Mouse (Mus musculus) lung, postnatal 4 days (tissue): ENCODE results near the gene Madd.
"Not testable (repeated sequence)": the region's sequence is repeated elsewhere in the genome, so short reads cannot be mapped to it uniquely, and the experiment has no call there.

Source experiments
- DNase-seq, 2 experiments: peaks; one replicate each; pipeline ENCODE4 v3.0.0; 2021

The Madd gene

GRCm38 (mm10) chr2:91121497-91121896, 62.1 kb downstream of the Madd start:
- DNase-seq: no peak

GRCm38 (mm10) chr2:91121011-91121410, 62.6 kb downstream of the Madd start:
- no peak for DNase-seq

DNA sequence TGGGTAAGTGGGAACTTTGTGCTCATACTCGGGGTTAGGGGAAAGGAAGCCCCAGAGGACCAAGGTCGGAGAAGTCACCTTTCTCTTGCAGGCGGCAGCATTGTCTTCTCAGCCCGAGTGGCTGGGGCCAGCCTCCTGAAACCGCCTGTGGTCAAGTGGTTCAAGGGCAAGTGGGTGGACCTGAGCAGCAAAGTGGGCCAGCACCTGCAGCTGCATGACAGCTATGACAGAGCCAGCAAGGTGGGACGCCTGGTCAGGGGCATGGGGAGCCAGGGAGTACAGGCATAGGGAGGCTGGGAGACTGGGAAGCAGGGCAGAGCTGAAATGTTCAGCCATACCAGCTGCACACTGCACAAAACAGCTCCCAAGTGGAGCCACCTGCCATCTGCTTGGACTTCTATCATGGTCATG, 63.4 kb downstream of the Madd start:
- no peak for DNase-seq

DNA sequence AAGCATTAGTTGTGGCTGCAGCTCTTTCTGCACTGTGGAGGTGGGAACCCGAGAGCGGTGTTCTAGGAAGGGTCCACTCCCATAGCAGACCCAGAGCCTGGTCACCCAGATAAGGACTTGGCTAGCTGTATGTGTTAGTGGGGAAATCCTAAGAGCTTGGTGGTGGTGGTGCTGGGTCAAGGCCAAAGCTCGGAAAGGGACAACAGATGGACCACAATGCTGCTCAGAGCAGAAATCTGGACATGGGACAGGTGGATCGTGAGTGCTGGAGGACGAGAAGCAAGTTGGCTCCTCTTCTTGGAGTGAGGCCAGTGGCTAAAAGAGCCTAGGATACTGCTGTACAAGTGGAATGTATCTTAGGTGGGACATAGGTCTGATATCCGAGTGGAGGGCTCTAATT, 64.1 kb downstream of the Madd start:
- DNase-seq: no peak

GRCm38 (mm10) chr2:91119061-91119460, 64.6 kb downstream of the Madd start:
- DNase-seq: no peak

DNA sequence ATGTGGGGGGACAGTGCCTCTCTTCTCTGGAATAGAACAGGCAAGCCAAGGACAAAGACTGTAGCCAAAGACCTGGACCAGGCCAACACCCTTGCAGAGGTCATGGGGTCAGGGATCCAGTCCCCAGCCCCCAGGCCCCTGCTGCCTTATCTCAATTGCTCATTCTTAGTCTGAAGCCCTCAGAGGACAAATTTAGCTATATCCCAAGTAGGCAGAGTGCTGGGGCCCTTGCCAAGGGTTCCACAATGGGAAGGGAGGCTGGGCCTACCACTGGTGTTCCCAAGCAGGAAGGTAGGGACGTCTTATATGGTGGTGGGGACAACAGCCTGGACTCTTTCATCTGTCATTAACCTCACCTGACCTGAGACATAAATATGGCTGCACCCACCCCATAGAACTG, 65.0 kb downstream of the Madd start:
- DNase-seq: no peak

DNA sequence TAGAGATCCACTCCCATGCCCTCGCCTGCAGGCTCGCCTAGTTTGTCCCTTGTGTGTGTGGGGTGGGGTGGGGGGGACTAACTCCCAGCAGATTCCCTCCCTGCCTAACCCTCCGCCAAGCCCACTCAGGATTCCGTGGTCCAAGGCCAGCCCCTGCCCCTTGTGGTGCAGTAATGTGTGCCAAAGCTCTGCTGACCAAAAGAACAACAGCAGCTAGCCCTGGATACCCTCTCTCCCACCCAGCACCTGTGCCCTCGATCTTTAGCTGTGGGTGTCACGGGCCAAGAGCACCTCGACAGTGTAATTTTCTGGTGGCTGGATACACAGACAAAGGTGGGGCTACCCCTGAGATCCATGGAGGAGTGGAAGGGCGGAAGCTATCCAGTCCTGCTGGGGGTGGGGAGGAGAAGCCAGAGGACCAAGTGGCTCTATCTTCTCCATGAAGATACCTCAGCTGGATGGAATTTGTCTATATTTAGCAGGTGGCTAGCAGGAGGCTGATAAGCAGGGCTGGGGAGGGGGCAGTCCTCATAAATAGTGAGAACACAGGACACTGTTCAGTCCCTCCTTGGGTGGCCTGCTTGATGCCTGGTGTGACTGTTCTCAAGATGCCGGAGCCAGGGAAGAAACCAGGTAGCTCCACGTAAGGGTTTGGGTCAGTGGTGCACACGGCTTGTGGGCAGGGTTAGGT, 65.9 kb downstream of the Madd start, which contains the start of gene Mybpc3:
Gene Mybpc3 (plus strand): TSS at position 560 of the 691 bp plus-strand sequence.
- DNase-seq: no peak

- no peak for DNase-seq
Measured at GRCm38 (mm10) chr2:91116842-91117241, 66.8 kb downstream of the Madd start.

DNA sequence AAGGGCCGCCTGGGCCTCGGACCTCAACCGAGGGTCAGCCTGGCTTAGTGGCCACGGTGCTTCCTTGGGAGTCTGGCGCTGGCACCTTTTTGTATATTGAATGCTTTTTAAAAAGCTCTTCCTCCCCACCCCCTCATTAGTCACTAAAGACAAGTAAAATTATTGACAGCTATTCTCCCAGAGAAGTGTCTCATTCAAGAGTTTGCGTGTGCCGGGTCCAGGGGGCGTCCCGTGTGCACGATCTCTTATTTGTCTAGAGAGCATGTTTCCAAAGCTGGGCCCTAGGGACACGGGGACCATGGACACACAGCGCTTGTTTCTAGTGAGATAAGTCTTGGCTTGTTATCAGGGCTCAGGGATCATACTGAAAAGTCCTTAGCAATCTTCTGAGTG, 68.1 kb downstream of the Madd start:
- DNase-seq: no peak

DNA sequence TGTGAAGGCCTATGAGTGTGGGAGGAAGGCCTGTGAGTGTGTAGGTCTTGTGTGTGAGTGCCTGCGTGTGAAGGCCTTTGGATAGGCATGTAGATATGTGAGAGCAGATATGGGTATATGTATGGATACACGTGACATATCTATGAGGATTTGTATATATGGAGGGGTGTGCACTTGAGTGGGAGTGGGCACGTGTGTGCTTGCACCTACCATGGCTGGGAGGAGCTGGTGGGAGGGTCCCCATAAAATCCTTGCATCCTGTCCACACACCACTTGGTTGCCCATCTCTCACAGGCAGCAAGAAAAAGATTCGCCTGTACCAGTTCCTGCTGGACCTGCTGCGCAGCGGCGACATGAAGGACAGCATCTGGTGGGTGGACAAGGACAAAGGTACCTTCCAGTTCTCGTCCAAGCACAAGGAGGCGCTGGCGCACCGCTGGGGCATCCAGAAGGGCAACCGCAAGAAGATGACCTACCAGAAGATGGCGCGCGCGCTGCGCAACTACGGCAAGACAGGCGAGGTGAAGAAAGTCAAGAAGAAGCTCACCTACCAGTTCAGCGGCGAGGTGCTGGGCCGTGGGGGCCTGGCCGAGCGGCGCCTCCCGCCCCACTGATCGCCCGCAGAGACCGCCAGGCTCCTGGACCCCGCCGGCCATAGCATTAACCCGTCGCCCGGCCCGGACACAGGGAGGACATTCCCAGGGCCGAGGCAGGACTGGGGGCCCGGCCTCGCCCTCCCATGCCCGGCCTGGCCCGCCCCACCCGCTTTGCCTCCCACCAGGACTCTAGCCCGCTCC, 68.7 kb downstream of the Madd start:
- peak; percentile 94 to 97 for DNase-seq

DNA sequence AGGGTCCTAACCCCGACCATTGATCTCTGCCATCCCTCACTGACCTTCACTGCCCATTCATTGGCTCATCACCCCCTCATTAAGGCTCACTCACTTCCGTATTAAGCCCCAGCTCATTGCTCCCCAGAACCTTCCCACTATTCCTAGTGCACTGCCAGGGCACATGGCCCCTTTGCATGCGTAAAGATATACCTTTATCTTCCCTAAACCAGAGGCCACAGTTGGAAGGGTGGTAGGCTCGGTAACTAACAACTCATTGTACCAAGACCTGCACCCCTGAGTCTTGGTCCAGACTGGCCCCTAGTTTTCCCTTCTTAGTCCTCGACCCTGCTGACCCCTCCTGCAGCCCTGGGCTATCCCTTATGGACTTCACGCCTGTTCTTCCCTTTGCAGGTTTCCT, 69.8 kb downstream of the Madd start:
- DNase-seq: no peak

- DNase-seq: no peak
Measured at GRCm38 (mm10) chr2:91113334-91113733, 70.3 kb downstream of the Madd start.

- peak; percentile 47 to 57 for DNase-seq
Measured at GRCm38 (mm10) chr2:91112491-91112890, 71.1 kb downstream of the Madd start.

GRCm38 (mm10) chr2:91111832-91112231, 71.8 kb downstream of the Madd start:
- DNase-seq: not testable (repeated sequence)

DNA sequence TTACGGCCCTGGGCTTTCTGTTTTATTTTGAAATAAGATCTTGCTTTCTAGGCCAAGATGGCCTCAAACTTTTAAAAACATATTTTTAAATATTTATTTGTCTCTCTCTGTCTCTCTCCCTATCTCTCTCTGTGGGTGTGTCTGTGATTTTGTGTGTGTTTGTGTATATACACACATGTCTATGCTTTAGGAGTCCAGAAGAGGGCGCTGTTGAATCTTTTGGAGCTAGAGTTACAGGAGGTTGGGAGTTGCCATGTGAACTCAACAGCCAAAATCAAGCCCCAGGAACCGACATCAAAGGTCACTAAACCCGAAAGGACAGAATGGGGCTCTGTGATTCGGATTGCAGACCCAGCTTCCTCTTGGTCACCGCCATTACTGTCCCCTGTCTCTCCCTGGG, 73.2 kb downstream of the Madd start:
- no peak for DNase-seq

- no peak for DNase-seq
Measured at GRCm38 (mm10) chr2:91109807-91110385, 73.7 kb downstream of the Madd start.

- no peak for DNase-seq
Measured at GRCm38 (mm10) chr2:91109241-91109640, 74.4 kb downstream of the Madd start.

DNA sequence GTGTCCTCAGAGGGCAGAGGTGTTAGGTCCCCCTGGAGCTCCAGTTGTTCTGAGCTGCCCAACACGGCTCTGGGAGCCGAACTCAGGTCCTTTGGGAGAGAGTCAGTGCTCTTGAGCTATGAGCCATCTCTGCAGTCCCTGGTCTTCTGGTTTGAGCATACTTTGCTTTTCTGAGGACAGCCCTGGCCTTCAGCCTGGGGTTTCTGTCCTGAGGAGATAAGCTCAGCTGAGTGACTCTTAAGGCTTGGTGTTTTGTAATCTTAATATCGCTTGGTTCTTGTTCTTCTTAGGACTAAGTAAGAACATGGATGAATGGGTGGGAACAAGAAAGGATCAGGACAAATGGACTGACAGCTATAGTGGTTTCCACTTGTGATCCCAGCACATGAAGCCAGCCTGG, 75.5 kb downstream of the Madd start:
- DNase-seq: no peak

DNA sequence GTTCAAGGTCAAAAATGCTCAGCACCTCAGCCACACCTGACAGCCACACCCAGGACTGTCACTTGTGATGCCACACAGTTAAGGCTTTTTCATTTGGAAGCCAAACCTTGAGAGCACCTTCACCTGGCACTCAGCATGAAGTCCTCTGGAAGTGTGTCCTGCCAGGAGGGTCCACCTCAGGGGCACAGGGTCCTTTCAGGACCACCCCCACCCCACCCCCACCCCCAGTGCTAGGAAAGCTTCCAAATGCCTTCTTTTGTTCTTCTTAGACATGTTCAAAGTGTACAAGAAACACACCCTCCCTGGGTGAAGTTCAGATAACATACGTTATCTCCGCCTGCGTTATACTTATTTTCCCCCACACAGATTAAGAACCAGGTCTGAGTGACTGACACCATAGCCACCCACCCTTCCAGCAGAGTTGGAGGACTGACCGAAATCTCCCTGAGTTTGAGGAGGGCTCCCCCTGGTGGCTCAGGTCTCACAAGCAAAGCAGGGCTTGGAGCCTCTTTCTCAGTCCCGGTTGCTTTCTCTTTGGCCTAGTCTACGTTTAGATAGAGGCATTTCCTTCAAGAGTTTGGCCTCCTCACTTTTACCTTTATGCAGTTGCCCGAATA, 82.4 kb downstream of the Madd start:
- peak; percentile 88 to 93 for DNase-seq

DNA sequence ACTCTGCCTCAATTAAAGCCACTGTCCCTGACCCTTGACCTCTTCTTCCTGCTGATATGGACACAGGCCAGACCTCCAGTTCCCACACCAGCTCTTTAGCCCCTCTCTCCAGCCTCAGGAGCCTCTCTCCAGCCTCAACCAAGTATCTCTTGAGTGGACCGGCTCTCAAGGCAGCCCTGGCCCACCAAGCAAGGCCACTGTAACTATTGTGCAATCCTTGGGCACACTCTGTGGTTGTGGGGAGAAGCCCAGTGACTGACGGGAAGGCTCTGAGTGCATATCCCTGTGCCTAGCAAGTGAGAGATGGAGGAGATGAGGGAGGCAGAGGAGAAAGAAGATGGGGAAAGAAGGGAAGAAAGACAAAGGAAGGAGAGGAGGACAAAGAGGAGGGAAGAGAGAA, 85.5 kb downstream of the Madd start:
- DNase-seq: peak; percentile 51 to 53

- DNase-seq: peak; percentile 36 to 38
Measured at GRCm38 (mm10) chr2:91097015-91097414, 86.6 kb downstream of the Madd start.

DNA sequence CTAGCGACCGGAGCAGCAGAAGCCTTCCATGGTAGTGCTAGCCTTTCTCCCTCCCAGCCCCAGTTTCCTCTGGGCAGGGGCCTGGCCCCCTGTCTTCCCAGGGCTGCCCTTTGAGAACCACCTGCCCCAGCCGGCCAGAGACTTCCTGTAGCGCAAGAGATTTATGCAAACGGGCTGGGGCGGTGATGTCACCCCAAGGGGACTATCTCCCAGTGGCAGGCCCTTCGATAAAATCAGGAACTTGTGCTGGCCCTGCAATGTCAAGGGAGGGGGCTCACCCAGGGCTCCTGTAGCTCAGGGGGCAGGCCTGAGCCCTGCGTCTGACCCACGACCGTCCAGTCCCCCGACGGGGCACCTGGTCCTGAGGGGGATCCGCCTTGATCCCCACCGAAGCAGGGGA, 87.1 kb downstream of the Madd start:
- DNase-seq: peak; percentile 71 to 80

DNA sequence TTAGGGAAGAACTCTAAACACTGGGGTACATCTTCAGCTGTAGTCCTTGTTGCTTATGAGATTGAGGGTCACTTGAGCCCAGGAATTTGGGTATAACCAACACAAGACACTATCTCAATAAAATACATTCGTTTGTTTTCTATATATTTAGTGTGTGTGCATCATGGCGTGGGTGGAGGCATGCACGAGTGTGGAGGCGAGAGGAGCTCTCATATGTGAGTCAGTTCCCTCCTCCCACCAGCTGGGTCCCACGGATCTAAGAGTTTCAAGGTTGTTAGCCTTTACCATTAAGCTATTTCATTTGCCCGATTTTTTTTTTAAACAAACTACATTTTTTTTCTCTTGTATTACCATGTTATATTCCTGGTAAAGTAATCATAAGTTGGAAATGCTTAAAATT, 92.8 kb downstream of the Madd start:
- DNase-seq: no peak

DNA sequence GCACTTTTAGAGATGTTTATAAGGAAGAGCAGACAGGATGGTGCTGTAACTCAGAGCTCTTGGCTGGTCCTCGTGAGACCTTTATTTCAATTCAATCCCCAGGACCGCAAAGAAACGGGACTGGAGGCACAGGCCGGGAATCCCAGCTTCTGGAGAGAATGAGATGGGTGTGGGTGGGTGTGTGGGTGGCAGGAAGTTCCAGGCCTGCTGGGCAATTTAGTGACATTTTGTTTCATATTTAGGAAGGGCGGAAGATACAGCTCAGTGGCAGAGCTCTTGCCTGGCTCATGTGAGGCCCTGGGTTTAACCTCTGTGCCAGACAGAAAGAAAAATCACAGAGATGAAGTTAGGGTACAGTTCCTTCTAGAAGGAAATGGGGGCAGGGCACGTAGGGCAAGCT, 93.4 kb downstream of the Madd start:
- peak in 1 of 2 experiments; percentile 39 for DNase-seq
